Mouse (Mus musculus) adrenal gland, postnatal 25 days (tissue): ENCODE results near the gene Pik3r4. TPM values are rescaled to one million over a fixed set of nuclear protein-coding genes. Genes with fewer than 3 reads are reported as not detected.
"Not testable (repeated sequence)": the region's sequence is repeated elsewhere in the genome, so short reads cannot be mapped to it uniquely, and the experiment has no call there.

Experiments
- DNase-seq: peaks from one replicate; pipeline ENCODE4 v3.0.0; 2021; ENCODE audit warnings: mixed read lengths
- long read RNA-seq: library from polyadenylated mRNA; stranded (forward); transcript quantifications from one replicate; pipeline ENCODE4 v2.0.0, GENCODE M21; 2021
- total RNA-seq: library from RNA; stranded (reverse); gene quantifications from 2 replicates; pipeline ENCODE4 v1.2.3, GENCODE M21; 2021

The Pik3r4 gene
- 41.1 and 42.0 TPM in 2 replicates for total RNA-seq
- long read RNA-seq, full-length matches to known transcripts = 5 of 14 reads
- long read RNA-seq, partial matches to known transcripts = 8 of 14 reads
- long read RNA-seq, other reads (novel, unspliced or antisense) = 1 of 14 reads

- peak; percentile 77 for DNase-seq
Observed at GRCm38 (mm10) chr9:105642460-105643371, at the start of gene Pik3r4. Pik3r4 (plus strand) TSS chr9:105642978.

GRCm38 (mm10) chr9:105598906-105599305 is 43.9 kb upstream of the Pik3r4 start:
- no peak for DNase-seq

GRCm38 (mm10) chr9:105611980-105612771 is 30.6 kb upstream of the Pik3r4 start:
- no peak for DNase-seq

GRCm38 (mm10) chr9:105612919-105613318 is 29.9 kb upstream of the Pik3r4 start:
- DNase-seq = peak; percentile 23

GRCm38 (mm10) chr9:105615952-105616351 is 26.8 kb upstream of the Pik3r4 start:
- no peak for DNase-seq

- peak; percentile 65 for DNase-seq
Observed at GRCm38 (mm10) chr9:105617274-105617673, 25.5 kb upstream of the Pik3r4 start.

GRCm38 (mm10) chr9:105633961-105634360 is 8.8 kb upstream of the Pik3r4 start:
- no peak for DNase-seq

GRCm38 (mm10) chr9:105641377-105641776 is 1.4 kb upstream of the Pik3r4 start:
- not testable (repeated sequence) for DNase-seq

- DNase-seq = no peak
Observed at GRCm38 (mm10) chr9:105656189-105656588, 13.4 kb downstream of the Pik3r4 start.

- no peak for DNase-seq
Observed at GRCm38 (mm10) chr9:105658216-105658615, 15.4 kb downstream of the Pik3r4 start.

GRCm38 (mm10) chr9:105659877-105660276 is 17.1 kb downstream of the Pik3r4 start:
- no peak for DNase-seq

GRCm38 (mm10) chr9:105665269-105665668 is 22.5 kb downstream of the Pik3r4 start:
- no peak for DNase-seq

GRCm38 (mm10) chr9:105670916-105671315 is 28.1 kb downstream of the Pik3r4 start:
- DNase-seq = no peak

- DNase-seq = no peak
Observed at GRCm38 (mm10) chr9:105672032-105672431, 29.3 kb downstream of the Pik3r4 start.

GRCm38 (mm10) chr9:105675941-105676340 is 33.2 kb downstream of the Pik3r4 start:
- no peak for DNase-seq

GRCm38 (mm10) chr9:105681386-105681785 is 38.6 kb downstream of the Pik3r4 start:
- no peak for DNase-seq

- DNase-seq = no peak
Observed at GRCm38 (mm10) chr9:105684549-105685165, 41.9 kb downstream of the Pik3r4 start.

GRCm38 (mm10) chr9:105689485-105689884 is 46.7 kb downstream of the Pik3r4 start:
- no peak for DNase-seq

- DNase-seq = no peak
Observed at GRCm38 (mm10) chr9:105692472-105692871, 49.7 kb downstream of the Pik3r4 start.

- no peak for DNase-seq
Observed at GRCm38 (mm10) chr9:105693056-105693455, 50.3 kb downstream of the Pik3r4 start.

GRCm38 (mm10) chr9:105693854-105694253 is 51.1 kb downstream of the Pik3r4 start:
- DNase-seq = peak; percentile 90

GRCm38 (mm10) chr9:105696818-105697564 is 54.2 kb downstream of the Pik3r4 start:
- peak; percentile 45 for DNase-seq
